Mouse (Mus musculus) MEL (cell line): Measurements from ENCODE around the gene Ercc6. TPM values are rescaled to one million over a fixed set of nuclear protein-coding genes. Genes with fewer than 3 reads are reported as not detected.

ENCODE experiments used
- DNase-seq: peaks from one replicate; pipeline ENCODE4 v3.0.0; 2011; ENCODE audit warnings: low read depth, low spot score
- H3K27ac ChIP-seq: 2 replicates; pipeline ENCODE4 v1.5.1; 2012; ENCODE audit warnings: low read depth, mild to moderate bottlenecking, control low read depth, low read length, moderate library complexity; ENCODE audit not compliant: control insufficient read depth
- H3K27me3 ChIP-seq, 2 experiments: fragments of 150-350 bp in 1 of 2; sonication (generic) in 1 of 2; 2 replicates each; pipeline ENCODE4 v1.6.1; 2012; ENCODE audit warnings: low read length in 2 of 2, mild to moderate bottlenecking in 2 of 2, improper control_type of control experiment in 1 of 2, moderate library complexity in 1 of 2; ENCODE audit not compliant: insufficient read depth in 2 of 2, control insufficient read depth in 1 of 2
- H3K36me3 ChIP-seq, 2 experiments: 2 replicates each; pipeline ENCODE4 v1.6.1; 2012 to 2014; ENCODE audit warnings: low read length in 2 of 2, improper control_type of control experiment in 1 of 2, inconsistent platforms in 1 of 2, mild to moderate bottlenecking in 1 of 2; ENCODE audit not compliant: insufficient read depth in 2 of 2, control insufficient read depth in 1 of 2
- H3K4me1 ChIP-seq, 2 experiments: fragments of 150-350 bp in 1 of 2; sonication (generic) in 1 of 2; 2 replicates each; pipeline ENCODE4 v1.6.1; 2012; ENCODE audit warnings: low read length in 2 of 2, improper control_type of control experiment in 1 of 2, mild to moderate bottlenecking in 1 of 2; ENCODE audit not compliant: insufficient read depth in 2 of 2, control insufficient read depth in 1 of 2
- H3K4me3 ChIP-seq, 2 experiments: fragments of 150-350 bp in 1 of 2; sonication (generic) in 1 of 2; 2 replicates each; pipeline ENCODE4 v1.5.1; 2012; ENCODE audit warnings: low read depth in 2 of 2, low read length in 2 of 2, mild to moderate bottlenecking in 2 of 2, moderate library complexity in 2 of 2, control low read depth in 1 of 2, improper control_type of control experiment in 1 of 2; ENCODE audit not compliant: control insufficient read depth in 1 of 2, insufficient read depth in 1 of 2
- H3K79me2 ChIP-seq: 2 replicates; pipeline ENCODE4 v1.6.1; 2012; ENCODE audit warnings: mild to moderate bottlenecking, low read length, moderate library complexity; ENCODE audit not compliant: control insufficient read depth, poor library complexity, insufficient read depth
- H3K9ac ChIP-seq: 2 replicates; pipeline ENCODE4 v1.6.1; 2012; ENCODE audit warnings: low read depth, mild to moderate bottlenecking, control low read depth, low read length, moderate library complexity; ENCODE audit not compliant: control insufficient read depth, poor library complexity, severe bottlenecking
- H3K9me3 ChIP-seq: fragments of 150-350 bp; sonication (generic); replicated peaks from 2 replicates; pipeline ENCODE4 v1.6.1; 2012; ENCODE audit warnings: mild to moderate bottlenecking, low read length, improper control_type of control experiment, moderate library complexity; ENCODE audit not compliant: insufficient read depth
- CTCF ChIP-seq, 3 experiments: IDR thresholded peaks in 2 of 3; conservative IDR thresholded peaks in 1 of 3; 2 replicates each; pipeline ENCODE4 v1.5.1; 2011 to 2012; ENCODE audit warnings: low read length in 3 of 3, low read depth in 2 of 3, mild to moderate bottlenecking in 2 of 3, improper control_type of control experiment in 1 of 3, inconsistent platforms in 1 of 3, mixed read lengths in 1 of 3, moderate library complexity in 1 of 3; ENCODE audit not compliant: control insufficient read depth in 1 of 3, insufficient read depth in 1 of 3, poor library complexity in 1 of 3, severe bottlenecking in 1 of 3
- GATA1 ChIP-seq: IDR thresholded peaks from 2 replicates; pipeline ENCODE4 v1.6.1; 2011; ENCODE audit warnings: low read depth, low read length, improper control_type of control experiment
- HCFC1 ChIP-seq: IDR thresholded peaks from 2 replicates; pipeline ENCODE4 v1.6.1; 2012; ENCODE audit warnings: low read depth, mild to moderate bottlenecking, inconsistent platforms, low read length, improper control_type of control experiment, moderate library complexity
- MXI1 ChIP-seq: IDR thresholded peaks from 2 replicates; pipeline ENCODE4 v1.6.1; 2011; ENCODE audit warnings: mild to moderate bottlenecking, low read depth, low read length, improper control_type of control experiment
- MYC ChIP-seq: IDR thresholded peaks from 2 replicates; pipeline ENCODE4 v1.6.1; 2011; ENCODE audit warnings: low read depth, mild to moderate bottlenecking, low read length, improper control_type of control experiment, moderate library complexity
- RAD21 ChIP-seq: IDR thresholded peaks from 2 replicates; pipeline ENCODE4 v1.6.1; 2011; ENCODE audit warnings: mild to moderate bottlenecking, low read depth, low read length, improper control_type of control experiment
- TCF12 ChIP-seq: IDR thresholded peaks from 2 replicates; pipeline ENCODE4 v1.6.1; 2014; ENCODE audit warnings: low read depth, mild to moderate bottlenecking, inconsistent platforms, low read length, improper control_type of control experiment, moderate library complexity
- UBTF ChIP-seq: IDR thresholded peaks from 2 replicates; pipeline ENCODE4 v1.6.1; 2012; ENCODE audit warnings: low read depth, mild to moderate bottlenecking, inconsistent platforms, low read length, improper control_type of control experiment, moderate library complexity, borderline replicate concordance; ENCODE audit not compliant: insufficient read depth
- ZKSCAN1 ChIP-seq: IDR thresholded peaks from 2 replicates; pipeline ENCODE4 v1.6.1; 2012; ENCODE audit warnings: low read depth, mild to moderate bottlenecking, inconsistent platforms, low read length, improper control_type of control experiment, moderate library complexity
- ZMIZ1 ChIP-seq: IDR thresholded peaks from 2 replicates; pipeline ENCODE4 v1.6.1; 2012; ENCODE audit warnings: low read depth, mild to moderate bottlenecking, inconsistent platforms, low read length, improper control_type of control experiment, moderate library complexity
- polyA plus RNA-seq, 2 experiments: library from polyadenylated mRNA; stranded (reverse) in 1 of 2; unstranded in 1 of 2; fragments of >175 nt in 1 of 2; fragments of >200 nt in 1 of 2; gene quantifications; 2 replicates each; pipeline versions ENCODE4 v1.2.1 to v1.2.4; 2012; ENCODE audit warnings: low replicate concordance in 2 of 2, low read depth in 1 of 2; ENCODE audit not compliant: insufficient read length in 2 of 2, insufficient read depth in 1 of 2, missing spikeins in 1 of 2
- total RNA-seq: library from RNA; depleted of rRNA; stranded (reverse); fragments of 300-350 nt; gene quantifications from 2 replicates; pipeline ENCODE4 v1.2.3, GENCODE M21; 2012

Gene Ercc6
- total and polyA plus RNA-seq, 3 experiments: 15.1 to 186 (median 15.4) TPM

GRCm38 (mm10) chr14:32597232-32598231 lies 84.2 kb downstream of the Ercc6 start:
- Histone ChIP-seq H3K79me2 (no peaks in the 10 kb centered on the region), H3K9ac (no peak overlapping the region), H3K9me3 (no peaks in the 10 kb centered on the region), H3K27ac (no peak overlapping the region), H3K4me3 (no peak overlapping the region), H3K27me3 (peaks cover 3 to 11% of the 10 kb centered on the region in 2 experiments), H3K4me1 (no peaks in the 10 kb centered on the region), H3K36me3 (no peaks in the 10 kb centered on the region)
- DNase-seq: peak; percentile 41
- TF ChIP-seq UBTF (no peak), ZKSCAN1 (no peak), MYC (no peak)

GRCm38 (mm10) chr14:32598437-32599219 lies 85.3 kb downstream of the Ercc6 start:
- H3K9ac ChIP-seq: no peak overlapping the region
- no peak overlapping the region for H3K4me3 ChIP-seq
- no peaks in the 10 kb centered on the region for H3K9me3 ChIP-seq
- H3K79me2 ChIP-seq: no peaks in the 10 kb centered on the region
- no peak overlapping the region for H3K27ac ChIP-seq
- H3K4me1 ChIP-seq: no peaks in the 10 kb centered on the region
- no peaks in the 10 kb centered on the region for H3K36me3 ChIP-seq
- peaks cover 3 to 8% of the 10 kb centered on the region in 2 experiments; a peak in 3 of 4 replicates for H3K27me3 ChIP-seq
- DNase-seq: no peak
- TF ChIP-seq ZMIZ1: no peak
- TF ChIP-seq HCFC1: no peak
- no peak for TF ChIP-seq RAD21

DNA sequence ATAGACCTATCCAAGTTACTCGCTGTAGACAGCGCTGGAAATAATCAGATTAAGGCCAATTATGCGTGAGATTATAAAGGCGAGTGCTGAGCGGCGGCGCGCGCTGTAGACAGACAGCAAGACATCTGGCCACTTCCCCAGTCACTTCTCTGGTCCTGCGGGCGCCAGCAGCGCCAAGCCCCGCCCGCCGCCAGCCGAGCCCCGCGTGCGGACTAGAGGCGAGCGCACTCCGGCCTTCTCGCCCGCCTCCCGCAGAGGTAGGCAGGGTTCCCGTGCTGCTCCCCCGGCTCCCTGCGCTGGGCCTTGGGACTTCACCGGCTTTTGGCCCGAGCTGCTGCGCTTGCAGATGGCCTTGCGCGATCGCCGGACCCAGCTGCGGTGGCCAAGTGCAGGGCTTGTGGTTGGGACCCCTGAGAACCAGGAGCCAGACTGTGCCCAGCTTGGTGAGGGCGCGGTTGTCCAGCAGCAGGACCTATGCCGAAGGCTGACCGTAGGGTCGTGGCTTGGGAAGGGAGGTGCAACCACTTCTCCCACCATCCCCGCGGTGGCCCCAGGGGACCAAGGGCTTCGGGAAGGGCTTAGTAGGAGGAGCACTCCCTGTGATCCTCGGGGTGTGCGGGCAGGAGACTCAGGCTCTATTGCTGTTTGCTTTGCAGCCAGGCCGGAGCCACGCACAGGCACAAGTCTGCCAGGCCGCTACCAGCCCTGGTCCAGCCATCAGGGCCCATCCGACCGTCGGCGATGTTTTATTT lies 86.1 kb downstream of the Ercc6 start, which contains the start of gene Prrxl1:
Gene Prrxl1 (plus strand): TSS at position 118 of the 752 bp plus-strand sequence.
- Histone ChIP-seq H3K4me3 (no peak within 1 kb of the TSS), H3K79me2 (no peaks in the 10 kb centered on the region), H3K27me3 (peaks cover 0 to 6% of the 10 kb centered on the region in 2 experiments; a peak in 2 of 4 replicates), H3K36me3 (no peaks in the 10 kb centered on the region), H3K9ac (no peak within 1 kb of the TSS), H3K4me1 (no peaks in the 10 kb centered on the region), H3K9me3 (no peaks in the 10 kb centered on the region), H3K27ac (no peak within 1 kb of the TSS)
- DNase-seq: no peak
- TF ChIP-seq MYC (no peak), MXI1 (no peak), CTCF (IDR thresholded peaks at IDR 0.05 in 2 of 3, conservative IDR thresholded peaks at IDR 0.05 in 1 of 3; ENCODE audit: control insufficient read depth in 1 of 3, insufficient read depth in 1 of 3, low read depth in 2 of 3, low read length in 3 of 3, poor library complexity in 1 of 3, severe bottlenecking in 1 of 3) (no peak), GATA1 (no peak), UBTF (no peak), TCF12 (no peak)
